Mouse (Mus musculus): ENCODE measurements around the gene Grip1.

The Grip1 gene

GRCm38 (mm10) chr10:119580024-119580423, 126.4 kb downstream of the Grip1 start:
- no peak for DNase-seq

- DNase-seq = no peak
These were observed 131.0 kb downstream of the Grip1 start for GRCm38 (mm10) chr10:119584666-119585065.

GRCm38 (mm10) chr10:119586976-119587375, 133.3 kb downstream of the Grip1 start:
- no peak for DNase-seq

- no peak for DNase-seq
These were observed 143.2 kb downstream of the Grip1 start for GRCm38 (mm10) chr10:119596822-119597221.

GRCm38 (mm10) chr10:119607501-119607900, 153.9 kb downstream of the Grip1 start:
- DNase-seq = no peak

GRCm38 (mm10) chr10:119608998-119609397, 155.4 kb downstream of the Grip1 start:
- no peak for DNase-seq

GRCm38 (mm10) chr10:119610279-119610895, 156.8 kb downstream of the Grip1 start:
- no peak for DNase-seq

GRCm38 (mm10) chr10:119612034-119612433, 158.4 kb downstream of the Grip1 start:
- no peak for DNase-seq

- DNase-seq = no peak
These were observed 161.1 kb downstream of the Grip1 start for GRCm38 (mm10) chr10:119614726-119615125.

- DNase-seq = no peak
These were observed 161.7 kb downstream of the Grip1 start for GRCm38 (mm10) chr10:119615240-119615885.

GRCm38 (mm10) chr10:119616078-119616477, 162.4 kb downstream of the Grip1 start:
- no peak for DNase-seq

GRCm38 (mm10) chr10:119628656-119629055, 175.0 kb downstream of the Grip1 start:
- no peak for DNase-seq

GRCm38 (mm10) chr10:119630401-119630800, 176.8 kb downstream of the Grip1 start:
- no peak for DNase-seq

GRCm38 (mm10) chr10:119631966-119632365, 178.3 kb downstream of the Grip1 start:
- DNase-seq = no peak

- DNase-seq = no peak
These were observed 180.9 kb downstream of the Grip1 start for GRCm38 (mm10) chr10:119634544-119634943.

- DNase-seq = no peak
These were observed 186.9 kb downstream of the Grip1 start for GRCm38 (mm10) chr10:119640534-119640933.

GRCm38 (mm10) chr10:119641011-119641410, 187.4 kb downstream of the Grip1 start:
- no peak for DNase-seq

- DNase-seq = no peak
These were observed 190.7 kb downstream of the Grip1 start for GRCm38 (mm10) chr10:119644289-119644688.

GRCm38 (mm10) chr10:119646500-119647439, 193.1 kb downstream of the Grip1 start:
- no peak for DNase-seq

- DNase-seq = no peak
These were observed 207.2 kb downstream of the Grip1 start for GRCm38 (mm10) chr10:119660677-119661353.

GRCm38 (mm10) chr10:119663586-119663985, 210.0 kb downstream of the Grip1 start:
- no peak for DNase-seq

GRCm38 (mm10) chr10:119666386-119666785, 212.8 kb downstream of the Grip1 start:
- DNase-seq = no peak

GRCm38 (mm10) chr10:119670456-119670855, 216.8 kb downstream of the Grip1 start:
- no peak for DNase-seq
